ENCODE assay signal across 24 mouse cellular contexts in genomic region chr19:29388818-29389217, GRCm38 (mm10). TPM values are rescaled to one million over a fixed set of nuclear protein-coding genes. Genes with fewer than 3 reads are reported as not detected.
"Had no signal": no experiment of that assay in that cellular context is flagged by ENCODE, and none has a peak within 500 bp of the region (broad histone marks: within the 10 kb centered on the region; RNA-seq: fewer than 3 reads in every experiment).

No protein-coding gene starts in this region.

- DNase-seq: kidney, postnatal 10 days; kidney, postnatal 36 days; layer of hippocampus, postnatal 36 days; lung, adult 18-20 months; lung, postnatal 10 days; lung, postnatal 36 days; midbrain, embryonic 14.5 days; thymus, postnatal 36 days had no signal

- H3K36me3 ChIP-seq: lung, embryonic 15.5 days had no signal

- H3K4me1 ChIP-seq: lung, embryonic 15.5 days had no signal

- H3K27ac ChIP-seq: left cerebral cortex, adult 2 months; liver, embryonic 14.5 days; lung, embryonic 15.5 days had no signal

- H3K27me3 ChIP-seq: lung, embryonic 15.5 days had no signal

- H3K4me3 ChIP-seq: left cerebral cortex, adult 2 months; lung, embryonic 15.5 days had no signal

- H3K9ac ChIP-seq: liver, embryonic 14.5 days; lung, embryonic 15.5 days had no signal

RNA-seq across cellular contexts. Expression of gene Cd274, which starts 21.6 kb away (rescaled TPM):
- polyA plus RNA-seq: limb, embryonic 11.5 days had no signal

RNA-seq across cellular contexts. Expression of gene Pdcd1lg2, which starts 21.9 kb away (rescaled TPM):
- total RNA-seq: layer of hippocampus, postnatal 36 days; left cerebral cortex, postnatal 10 days; megakaryocyte progenitor cell, adult 5-6 weeks; megakaryocyte-erythroid progenitor cell, adult 5-6 weeks had no signal
- polyA plus RNA-seq: kidney, embryonic 14.5 days; limb, embryonic 11.5 days; limb, embryonic 14.5 days; liver, embryonic 11.5 days; midbrain, embryonic 11.5 days; midbrain, embryonic 14.5 days; neural tube, embryonic 11.5 days; neural tube, embryonic 14.5 days; stomach, embryonic 14.5 days had no signal

RNA-seq across cellular contexts. Expression of gene Rln1, which starts 54.3 kb away (rescaled TPM):
- total RNA-seq: megakaryocyte progenitor cell, adult 5-6 weeks; megakaryocyte-erythroid progenitor cell, adult 5-6 weeks had no signal
- polyA plus RNA-seq: kidney, embryonic 14.5 days; limb, embryonic 11.5 days; liver, embryonic 11.5 days; liver, embryonic 14.5 days; lung, embryonic 15.5 days; small intestine, adult 2 months; spleen, adult 2 months; stomach, embryonic 14.5 days had no signal
